Mouse (Mus musculus) erythroblast, embryonic 14.5 days (primary cell): ENCODE data around the gene L3mbtl1. TPM values are rescaled to one million over a fixed set of nuclear protein-coding genes. Genes with fewer than 3 reads are reported as not detected.
A peak's percentile ranks its signal among the peaks of the same experiment; 100 is the strongest.

Source experiments
- H3K27me3 ChIP-seq: 2 replicates; pipeline ENCODE4 v1.6.1; 2012; ENCODE audit warnings: inconsistent platforms; ENCODE audit not compliant: control insufficient read depth
- H3K36me3 ChIP-seq: 2 replicates; pipeline ENCODE4 v1.6.1; 2012; ENCODE audit warnings: mild to moderate bottlenecking, inconsistent platforms; ENCODE audit not compliant: control insufficient read depth
- H3K4me1 ChIP-seq: 2 replicates; pipeline ENCODE4 v1.6.1; 2012; ENCODE audit warnings: inconsistent platforms; ENCODE audit not compliant: control insufficient read depth
- H3K4me3 ChIP-seq: replicated peaks from 2 replicates; pipeline ENCODE3; 2012; ENCODE audit warnings: moderate library complexity, mild to moderate bottlenecking, inconsistent platforms
- H3K9me3 ChIP-seq: 2 replicates; pipeline ENCODE4 v1.6.1; 2012; ENCODE audit warnings: low read length, inconsistent platforms, mixed read lengths; ENCODE audit not compliant: control insufficient read depth
- GATA1 ChIP-seq: IDR thresholded peaks from 2 replicates; pipeline ENCODE4 v1.6.1; 2012; ENCODE audit warnings: low read length, inconsistent platforms, mixed read lengths
- TAL1 ChIP-seq: IDR thresholded peaks from 3 replicates; pipeline ENCODE4 v1.6.1; 2012; ENCODE audit warnings: low read length, inconsistent platforms, mixed read lengths
- polyA plus RNA-seq: library from polyadenylated mRNA; stranded (reverse); fragments of >175 nt; gene quantifications from 2 replicates; pipeline ENCODE4 v1.2.3, GENCODE M21; 2012

Gene L3mbtl1
- polyA plus RNA-seq, 1 experiment = not detected

DNA sequence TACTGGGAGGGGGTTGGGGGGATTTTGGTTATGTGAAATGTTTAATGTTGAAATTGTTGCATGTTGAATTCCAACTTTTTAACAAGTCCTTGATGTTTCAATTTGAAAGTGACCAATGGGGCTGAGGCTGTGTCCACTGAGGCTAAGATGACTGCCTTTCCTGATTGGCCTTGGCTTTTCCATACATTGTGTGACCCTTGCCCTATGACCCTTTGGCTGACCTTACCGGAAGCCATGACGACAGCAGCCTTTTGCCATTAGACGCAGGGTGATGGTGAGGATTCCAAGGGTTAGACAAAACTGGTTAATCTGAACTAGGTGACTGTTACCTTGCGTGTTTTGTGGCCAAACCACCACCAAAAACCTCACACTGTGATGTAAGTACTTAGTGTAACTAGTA, 10.6 kb upstream of the L3mbtl1 start:
- Histone ChIP-seq H3K9me3 (no peaks in the 10 kb centered on the region), H3K4me1 (peaks cover 32% of the 10 kb centered on the region), H3K27me3 (peaks cover 6% of the 10 kb centered on the region), H3K36me3 (peaks cover 52% of the 10 kb centered on the region), H3K4me3 (peak overlapping the region; percentile 99)
- no peak for TF ChIP-seq TAL1
- no peak for TF ChIP-seq GATA1

DNA sequence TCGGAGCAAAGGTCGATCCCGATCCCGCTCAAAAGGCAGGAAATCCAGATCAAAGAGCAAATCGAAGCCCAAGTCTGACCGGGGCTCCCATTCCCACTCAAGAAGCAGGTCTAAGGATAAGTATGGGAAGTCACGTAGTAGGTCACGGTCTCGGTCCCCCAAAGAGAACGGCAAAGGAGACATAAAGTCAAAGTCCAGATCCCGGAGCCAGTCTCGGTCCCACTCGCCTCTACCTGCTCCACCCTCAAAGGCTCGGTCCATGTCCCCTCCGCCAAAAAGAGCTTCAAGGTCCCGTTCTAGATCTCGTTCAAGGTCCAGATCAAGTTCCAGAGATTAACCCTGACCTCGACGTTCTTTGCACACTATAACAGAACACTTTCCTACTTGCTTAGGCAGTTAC, 8.9 kb upstream of the L3mbtl1 start:
- no peak for TF ChIP-seq GATA1
- TF ChIP-seq TAL1 = no peak
- no peaks in the 10 kb centered on the region for H3K9me3 ChIP-seq
- H3K4me3 ChIP-seq = no peak overlapping the region
- peaks cover 3% of the 10 kb centered on the region for H3K27me3 ChIP-seq
- peaks cover 69% of the 10 kb centered on the region for H3K36me3 ChIP-seq
- H3K4me1 ChIP-seq = peaks cover 26% of the 10 kb centered on the region

DNA sequence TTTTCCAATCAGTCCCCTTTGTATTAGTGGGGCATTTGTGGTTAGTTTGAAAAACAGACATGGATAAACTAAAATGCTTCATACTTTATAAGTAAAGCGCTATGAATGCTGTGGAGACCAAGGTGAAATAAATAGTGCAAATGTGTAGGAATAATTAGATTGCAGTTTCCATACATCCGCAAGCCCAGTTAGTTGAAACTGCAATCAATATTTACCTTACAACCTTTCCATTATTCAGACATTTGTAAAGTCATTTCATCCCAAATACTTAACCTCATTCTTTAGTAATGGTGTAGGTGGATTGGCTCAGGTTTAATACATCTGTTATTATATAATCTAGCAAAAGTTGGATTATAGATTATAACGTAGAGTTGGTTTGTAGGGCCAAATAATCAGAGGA, 7.6 kb upstream of the L3mbtl1 start:
- H3K9me3 ChIP-seq = no peaks in the 10 kb centered on the region
- peaks cover 15% of the 10 kb centered on the region for H3K4me1 ChIP-seq
- peaks cover 82% of the 10 kb centered on the region for H3K36me3 ChIP-seq

DNA sequence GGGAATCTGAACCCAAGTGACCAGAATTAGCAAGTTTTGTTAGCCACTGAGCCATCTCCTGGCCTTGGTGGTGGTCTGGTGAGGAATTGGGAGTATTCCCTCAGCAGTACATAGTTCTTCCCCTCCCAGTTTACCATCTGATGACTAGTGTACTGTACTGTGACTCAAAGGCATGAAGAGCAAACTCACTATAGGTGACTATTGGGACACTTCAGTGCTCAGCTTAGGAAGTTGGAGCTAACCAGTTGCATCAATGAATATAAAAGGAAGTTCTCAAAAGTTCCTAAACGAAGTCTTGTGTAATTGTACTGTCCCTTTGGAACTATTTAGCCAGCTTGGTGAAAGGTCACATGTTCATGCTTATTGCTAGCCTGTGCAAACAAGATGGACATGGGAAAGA, 3.7 kb upstream of the L3mbtl1 start:
- TF ChIP-seq TAL1 = no peak
- TF ChIP-seq GATA1 = no peak
- H3K9me3 ChIP-seq = no peaks in the 10 kb centered on the region
- H3K27me3 ChIP-seq = peaks cover 37% of the 10 kb centered on the region
- H3K4me3 ChIP-seq = no peak overlapping the region
- H3K36me3 ChIP-seq = peaks cover 67% of the 10 kb centered on the region
- H3K4me1 ChIP-seq = peaks cover 4% of the 10 kb centered on the region

More for the DNA sequence above, 7.6 kb upstream of the L3mbtl1 start:
- Histone ChIP-seq H3K4me3 (no peak overlapping the region), H3K27me3 (no peaks in the 10 kb centered on the region)
- no peak for TF ChIP-seq GATA1
- TF ChIP-seq TAL1 = no peak

DNA sequence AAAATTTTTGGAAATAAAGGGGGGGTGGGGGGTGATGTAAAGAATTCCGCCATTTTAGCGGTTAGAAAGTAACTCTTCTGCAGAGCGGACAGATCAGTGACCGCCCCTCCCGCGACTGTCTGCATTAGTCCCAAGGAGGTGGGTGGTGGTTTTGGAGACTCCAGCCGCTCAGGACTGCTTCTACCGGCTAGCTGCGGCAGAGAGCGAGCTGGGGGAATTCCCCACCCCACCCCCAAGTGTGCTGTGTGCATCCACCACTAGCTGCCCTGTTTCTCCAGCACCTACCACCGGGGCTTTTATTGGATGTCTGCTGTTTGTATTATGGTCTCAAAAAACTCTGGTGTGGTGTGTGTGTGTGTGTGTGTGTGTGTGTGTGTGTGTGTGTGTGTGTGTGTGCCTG, 659 bp downstream of the L3mbtl1 start:
- no peaks in the 10 kb centered on the region for H3K9me3 ChIP-seq
- H3K4me3 ChIP-seq = no peak overlapping the region
- H3K36me3 ChIP-seq = peaks cover 24% of the 10 kb centered on the region
- H3K4me1 ChIP-seq = peaks cover 13% of the 10 kb centered on the region
- H3K27me3 ChIP-seq = peaks cover 43% of the 10 kb centered on the region
- TF ChIP-seq TAL1 = no peak
- TF ChIP-seq GATA1 = no peak

GRCm38 (mm10) chr2:162946964-162947363, 3.7 kb downstream of the L3mbtl1 start:
- Histone ChIP-seq H3K9me3 (no peaks in the 10 kb centered on the region), H3K27me3 (peaks cover 32% of the 10 kb centered on the region), H3K4me1 (peaks cover 13% of the 10 kb centered on the region), H3K4me3 (no peak overlapping the region), H3K36me3 (no peaks in the 10 kb centered on the region)
- no peak for TF ChIP-seq TAL1
- no peak for TF ChIP-seq GATA1

DNA sequence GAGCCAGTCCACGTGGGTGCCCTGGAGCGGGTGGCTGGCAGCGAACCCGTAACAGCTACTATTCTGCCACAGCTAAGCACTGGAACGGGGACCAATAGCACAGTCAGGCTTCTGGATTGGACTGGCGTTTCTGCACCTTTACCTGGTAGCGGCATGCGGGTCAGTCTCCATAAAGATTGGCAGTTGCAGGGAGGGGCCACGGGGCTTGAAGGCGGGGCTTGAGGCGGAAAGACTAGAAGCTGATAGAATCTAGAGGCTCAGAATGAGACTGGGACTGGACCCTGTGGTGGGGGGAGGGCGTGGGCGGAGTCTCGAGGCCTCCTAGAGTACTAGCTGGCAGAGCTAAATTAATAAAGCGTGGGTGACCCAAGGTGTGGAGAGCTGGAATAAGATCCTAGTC, 4.5 kb downstream of the L3mbtl1 start:
- H3K27me3 ChIP-seq = peaks cover 24% of the 10 kb centered on the region
- H3K9me3 ChIP-seq = no peaks in the 10 kb centered on the region
- H3K4me3 ChIP-seq = peak overlapping the region; percentile 39
- no peaks in the 10 kb centered on the region for H3K36me3 ChIP-seq
- peaks cover 13% of the 10 kb centered on the region for H3K4me1 ChIP-seq
- no peak for TF ChIP-seq GATA1
- TF ChIP-seq TAL1 = no peak

- peaks cover 19% of the 10 kb centered on the region for H3K27me3 ChIP-seq
- peaks cover 13% of the 10 kb centered on the region for H3K4me1 ChIP-seq
- peak overlapping the region; percentile 39 for H3K4me3 ChIP-seq
- TF ChIP-seq TAL1 = no peak
- no peak for TF ChIP-seq GATA1
- H3K36me3 ChIP-seq = no peaks in the 10 kb centered on the region
- H3K9me3 ChIP-seq = no peaks in the 10 kb centered on the region
These were observed 4.9 kb downstream of the L3mbtl1 start for GRCm38 (mm10) chr2:162948221-162948620.

DNA sequence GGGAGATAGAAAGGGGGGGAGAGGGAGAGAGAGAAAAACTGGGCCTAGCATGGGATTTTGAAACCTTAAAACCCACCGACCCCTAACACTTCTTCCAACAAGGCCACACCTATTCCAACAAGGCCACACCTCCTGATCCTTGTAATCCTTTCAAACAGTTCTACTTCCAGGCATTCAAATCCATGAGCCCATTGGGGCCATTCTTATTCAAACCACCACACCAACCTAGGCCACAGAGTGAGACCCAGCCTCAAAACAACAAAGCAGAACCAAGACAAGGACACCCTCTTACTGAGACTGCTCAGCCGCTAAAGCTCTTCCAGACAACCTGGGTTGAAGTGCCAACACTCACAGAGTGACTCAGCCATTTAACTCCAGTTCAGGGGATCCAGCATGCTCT, 7.5 kb downstream of the L3mbtl1 start:
- Histone ChIP-seq H3K9me3 (no peaks in the 10 kb centered on the region), H3K4me3 (no peak overlapping the region), H3K27me3 (peaks cover 3% of the 10 kb centered on the region), H3K4me1 (peaks cover 9% of the 10 kb centered on the region), H3K36me3 (no peaks in the 10 kb centered on the region)
- TF ChIP-seq TAL1 = no peak
- no peak for TF ChIP-seq GATA1

- H3K36me3 ChIP-seq = no peaks in the 10 kb centered on the region
- TF ChIP-seq TAL1 = no peak
- no peak for TF ChIP-seq GATA1
- no peaks in the 10 kb centered on the region for H3K4me1 ChIP-seq
- no peak overlapping the region for H3K4me3 ChIP-seq
- no peaks in the 10 kb centered on the region for H3K9me3 ChIP-seq
- H3K27me3 ChIP-seq = no peaks in the 10 kb centered on the region
These were observed 13.6 kb downstream of the L3mbtl1 start for GRCm38 (mm10) chr2:162956843-162957242.
